Mouse (Mus musculus): ENCODE results near the gene Tpmt.

DNA sequence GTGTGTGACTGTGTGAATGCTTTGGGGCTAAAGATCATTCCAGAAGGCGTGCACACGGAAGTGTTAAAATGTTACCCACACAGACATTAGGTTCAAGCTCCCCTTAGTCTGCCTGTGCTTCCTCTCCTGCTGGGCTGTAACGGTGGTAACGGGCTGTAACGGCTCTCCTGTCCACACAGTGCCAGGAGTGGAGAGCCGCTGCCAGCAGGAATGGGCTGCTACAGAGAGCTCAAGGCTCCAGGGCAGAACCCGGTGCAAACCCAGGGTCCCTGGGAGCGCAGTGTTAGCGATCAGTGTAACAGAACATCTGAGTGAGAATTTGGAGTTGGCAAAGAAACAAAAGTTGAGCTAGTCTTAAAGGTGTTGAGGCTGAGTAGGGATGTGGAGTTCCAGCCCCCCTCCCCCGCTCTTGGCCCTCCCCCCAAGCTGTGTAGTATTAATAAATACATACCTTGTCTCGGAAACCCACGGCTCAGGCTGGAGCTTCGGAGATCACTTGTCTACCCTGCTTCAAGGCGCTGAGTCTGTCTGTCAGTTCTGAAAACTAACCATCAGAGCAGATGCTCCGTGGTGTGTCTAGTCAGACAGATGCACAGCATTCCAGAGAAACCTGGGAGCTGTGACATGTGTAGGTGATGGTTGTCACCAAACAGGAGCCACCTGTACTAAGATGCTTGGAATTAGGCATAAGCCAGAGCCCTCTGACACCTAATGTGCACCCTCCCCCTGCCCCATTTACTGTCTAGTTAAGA, 26.0 kb upstream of the Tpmt start:
- no peak for TF ChIP-seq CTCF (IDR thresholded peaks at IDR 0.05)
- TF ChIP-seq POLR2A (IDR thresholded peaks at IDR 0.05; ENCODE audit: insufficient read depth, low read depth, low read length): no peak
- TF ChIP-seq EP300 (IDR thresholded peaks at IDR 0.05; ENCODE audit: insufficient read depth, low read depth, low read length): no peak
